Comparison of ENCODE assay signal across 8 mouse cellular contexts in genomic region chr13:119341833-119342232, GRCm38 (mm10).
DNase-seq lines count a peak whose midpoint lies in the region; ATAC-seq lines count a peak whose summit lies in the region.

No protein-coding gene starts in this region.

- peaks cover 9% of the 10 kb centered on the region; the same call in 1 of the 2 replicates for H3K36me3 ChIP-seq in hindbrain, embryonic 14.5 days (replicated peaks; ENCODE audit: control insufficient read depth, insufficient read depth)
- H3K36me3 ChIP-seq in hindbrain, embryonic 12.5 days: peaks cover 9% of the 10 kb centered on the region; the same call in 1 of the 2 replicates
- H3K36me3 ChIP-seq in forebrain, embryonic 14.5 days (ENCODE audit: control insufficient read depth, insufficient read depth, low read length): peaks cover 14% of the 10 kb centered on the region; the same call in 1 of the 2 replicates
- H3K36me3 ChIP-seq in neural tube, embryonic 12.5 days: peaks cover 9% of the 10 kb centered on the region

- no peaks in the 10 kb centered on the region for H3K4me1 ChIP-seq in hindbrain, embryonic 14.5 days (replicated peaks; ENCODE audit: control insufficient read depth, insufficient read depth, low read length)
- H3K4me1 ChIP-seq in hindbrain, embryonic 12.5 days: no peaks in the 10 kb centered on the region
- H3K4me1 ChIP-seq in forebrain, embryonic 14.5 days (ENCODE audit: control insufficient read depth, insufficient read depth, low read length): no peaks in the 10 kb centered on the region
- no peaks in the 10 kb centered on the region for H3K4me1 ChIP-seq in neural tube, embryonic 12.5 days

- no peak overlapping the region for H3K4me3 ChIP-seq in hindbrain, embryonic 14.5 days (replicated peaks; ENCODE audit: low read length)
- no peak overlapping the region for H3K4me3 ChIP-seq in hindbrain, embryonic 12.5 days
- H3K4me3 ChIP-seq in forebrain, embryonic 14.5 days (ENCODE audit: low read depth, low read length): no peak overlapping the region
- no peak overlapping the region for H3K4me3 ChIP-seq in neural tube, embryonic 12.5 days

- WGBS in hindbrain, embryonic 14.5 days: 36% methylated on average over 2 of the region's 2 CpGs
- 31% methylated on average over 2 of the region's 2 CpGs for WGBS in hindbrain, embryonic 12.5 days
- 38% methylated on average over 2 of the region's 2 CpGs for WGBS in forebrain, embryonic 14.5 days
- WGBS in neural tube, embryonic 12.5 days: 36% methylated on average over 2 of the region's 2 CpGs

- no peak overlapping the region for H3K9ac ChIP-seq in hindbrain, embryonic 14.5 days
- no peak overlapping the region for H3K9ac ChIP-seq in hindbrain, embryonic 12.5 days
- H3K9ac ChIP-seq in forebrain, embryonic 14.5 days (ENCODE audit: low read length): no peak overlapping the region
- H3K9ac ChIP-seq in neural tube, embryonic 12.5 days: no peak overlapping the region

- ATAC-seq in hindbrain, embryonic 14.5 days (ENCODE audit: low FRiP score): no peak
- no peak for ATAC-seq in hindbrain, embryonic 12.5 days (ENCODE audit: low FRiP score)
- peak; percentile 43 for ATAC-seq in CD4-positive, CD25-positive, alpha-beta regulatory T cell, adult 4 months
- peak; percentile 57; the same call in 1 of the 2 replicates for ATAC-seq in forebrain, embryonic 14.5 days
- 0 out of 2 replicates have a peak, but pooled peaks have one; percentile 33 for ATAC-seq in neural tube, embryonic 12.5 days (ENCODE audit: low FRiP score, low read depth)

- H3K9me3 ChIP-seq in hindbrain, embryonic 14.5 days (ENCODE audit: control insufficient read depth, low read length): no peaks in the 10 kb centered on the region
- no peaks in the 10 kb centered on the region for H3K9me3 ChIP-seq in hindbrain, embryonic 12.5 days (replicated peaks)
- H3K9me3 ChIP-seq in forebrain, embryonic 14.5 days (replicated peaks; ENCODE audit: control insufficient read depth, low read length): no peaks in the 10 kb centered on the region
- no peaks in the 10 kb centered on the region for H3K9me3 ChIP-seq in neural tube, embryonic 12.5 days

- no peak overlapping the region for H3K4me2 ChIP-seq in hindbrain, embryonic 14.5 days (replicated peaks)
- no peak overlapping the region for H3K4me2 ChIP-seq in hindbrain, embryonic 12.5 days (replicated peaks)
- no peak overlapping the region for H3K4me2 ChIP-seq in forebrain, embryonic 14.5 days (ENCODE audit: low read length)
- no peak overlapping the region for H3K4me2 ChIP-seq in neural tube, embryonic 12.5 days (replicated peaks)

- H3K27ac ChIP-seq in hindbrain, embryonic 14.5 days: no peak overlapping the region
- no peak overlapping the region for H3K27ac ChIP-seq in hindbrain, embryonic 12.5 days
- no peak overlapping the region for H3K27ac ChIP-seq in forebrain, embryonic 14.5 days (ENCODE audit: low read depth, low read length)
- H3K27ac ChIP-seq in neural tube, embryonic 12.5 days: no peak overlapping the region

- H3K27me3 ChIP-seq in hindbrain, embryonic 14.5 days (ENCODE audit: control insufficient read depth, insufficient read depth, low read length): no peaks in the 10 kb centered on the region
- no peaks in the 10 kb centered on the region for H3K27me3 ChIP-seq in hindbrain, embryonic 12.5 days
- H3K27me3 ChIP-seq in forebrain, embryonic 14.5 days (replicated peaks; ENCODE audit: control insufficient read depth, insufficient read depth, low read length): no peaks in the 10 kb centered on the region
- H3K27me3 ChIP-seq in neural tube, embryonic 12.5 days (replicated peaks): no peaks in the 10 kb centered on the region

- peak; percentile 33 for DNase-seq in hindbrain, embryonic 14.5 days (ENCODE audit: low spot score)
- DNase-seq in adipocyte (ENCODE audit: low spot score) (peak; percentile 20), liver (peak; percentile 73)
- peak; percentile 54 for DNase-seq in forebrain, embryonic 14.5 days (ENCODE audit: low spot score)
- DNase-seq in urinary bladder, adult 18-20 months (ENCODE audit: low spot score in 2 of 2): no peak

Comparison
In these comparisons a context has a peak if more than half of its experiments do, and no peak if none do; other contexts are left out.
1. ATAC-seq: peak in CD4-positive, CD25-positive, alpha-beta regulatory T cell, adult 4 months (single experiment), forebrain, embryonic 14.5 days (single experiment) and neural tube, embryonic 12.5 days (single experiment); none in hindbrain, embryonic 14.5 days (single experiment) and hindbrain, embryonic 12.5 days (single experiment).
2. DNase-seq: peak in hindbrain, embryonic 14.5 days (single experiment), adipocyte (single experiment), forebrain, embryonic 14.5 days (single experiment) and liver (single experiment); none in urinary bladder, adult 18-20 months (0 of 2).